Mouse (Mus musculus) layer of hippocampus, postnatal 14 days (tissue): Measurements from ENCODE around the gene Mnt. TPM values are rescaled to one million over a fixed set of nuclear protein-coding genes. Genes with fewer than 3 reads are reported as not detected.
A peak's percentile ranks its signal among the peaks of the same experiment; 100 is the strongest.

ENCODE experiments used
- DNase-seq, 2 experiments: peaks; one replicate each; pipeline ENCODE4 v3.0.0; 2021 to 2022; ENCODE audit warnings: low spot score in 2 of 2, mixed read lengths in 1 of 2
- total RNA-seq, 2 experiments: library from RNA; stranded (reverse); gene quantifications; 2 replicates each; pipeline ENCODE4 v1.2.3; 2021

Mnt gene
- total RNA-seq, 2 experiments from 2014 or later, result 28.4 to 29.6 TPM

DNA sequence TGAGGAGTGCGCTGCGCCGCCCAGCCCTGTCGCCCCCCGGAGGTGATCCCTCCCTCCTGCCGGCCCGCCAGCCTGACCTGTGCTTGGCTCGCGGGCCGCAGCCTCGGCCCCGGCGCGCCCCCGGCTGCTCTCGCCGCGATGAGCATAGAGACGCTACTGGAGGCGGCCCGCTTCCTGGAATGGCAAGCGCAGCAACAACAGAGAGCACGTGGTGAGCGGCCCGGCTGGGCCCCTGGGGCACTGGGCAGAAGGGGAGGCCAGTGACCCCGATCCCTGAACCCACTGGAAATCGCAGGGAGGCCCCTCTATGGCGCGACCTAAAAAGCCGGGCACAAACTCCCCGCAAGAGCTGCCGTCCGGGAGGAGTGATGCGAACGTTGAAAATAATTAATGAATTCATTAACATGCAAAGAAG lies 478 bp downstream of the Mnt start:
- peak in 1 of 2 experiments; percentile 61 for DNase-seq

DNA sequence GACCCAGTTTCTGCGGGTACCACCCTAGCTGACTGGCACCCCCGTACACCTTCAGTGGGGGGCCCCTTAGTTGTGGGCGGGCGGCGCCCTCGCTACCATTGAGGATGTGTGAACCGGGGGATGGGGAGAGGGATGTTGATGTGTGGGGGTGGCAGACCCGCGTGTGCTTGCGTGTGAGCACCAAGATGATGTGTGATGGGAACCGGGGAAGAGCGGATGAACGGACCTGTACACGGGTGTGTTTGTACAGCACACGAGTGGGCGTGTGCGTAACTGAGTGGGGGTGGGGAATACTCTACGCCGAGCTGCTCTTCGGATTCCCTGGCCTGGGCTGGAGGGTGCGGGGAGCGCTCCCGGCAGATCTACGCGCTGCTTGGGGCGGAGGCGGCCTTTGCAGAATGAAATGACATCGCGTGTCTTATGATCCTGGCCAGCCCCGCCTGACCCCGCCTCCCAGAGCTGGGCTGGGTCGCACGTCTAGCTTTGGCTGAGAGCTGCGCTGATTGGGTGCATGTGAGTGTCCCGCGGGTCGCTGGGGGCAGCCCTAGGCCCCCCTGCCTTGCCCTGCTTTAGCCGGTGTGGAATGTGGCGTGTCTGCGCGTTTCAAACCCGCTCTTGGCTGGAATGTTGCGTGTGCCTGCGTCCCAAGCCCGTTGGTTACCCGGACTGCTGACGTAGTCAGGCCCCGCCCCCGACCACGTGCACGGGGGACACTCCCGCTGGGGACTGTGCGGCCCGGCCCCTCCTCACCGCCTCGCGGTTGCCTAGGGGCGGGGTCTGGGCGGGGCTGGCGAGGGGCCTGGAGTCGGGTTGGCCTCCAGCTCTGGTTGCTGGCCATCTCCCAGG lies 1.1 kb downstream of the Mnt start:
- peak; percentile 97 to 98 for DNase-seq

- peak in 1 of 2 experiments; percentile 61 for DNase-seq
Measured at GRCm38 (mm10) chr11:74832503-74833143, 1.9 kb downstream of the Mnt start.

DNA sequence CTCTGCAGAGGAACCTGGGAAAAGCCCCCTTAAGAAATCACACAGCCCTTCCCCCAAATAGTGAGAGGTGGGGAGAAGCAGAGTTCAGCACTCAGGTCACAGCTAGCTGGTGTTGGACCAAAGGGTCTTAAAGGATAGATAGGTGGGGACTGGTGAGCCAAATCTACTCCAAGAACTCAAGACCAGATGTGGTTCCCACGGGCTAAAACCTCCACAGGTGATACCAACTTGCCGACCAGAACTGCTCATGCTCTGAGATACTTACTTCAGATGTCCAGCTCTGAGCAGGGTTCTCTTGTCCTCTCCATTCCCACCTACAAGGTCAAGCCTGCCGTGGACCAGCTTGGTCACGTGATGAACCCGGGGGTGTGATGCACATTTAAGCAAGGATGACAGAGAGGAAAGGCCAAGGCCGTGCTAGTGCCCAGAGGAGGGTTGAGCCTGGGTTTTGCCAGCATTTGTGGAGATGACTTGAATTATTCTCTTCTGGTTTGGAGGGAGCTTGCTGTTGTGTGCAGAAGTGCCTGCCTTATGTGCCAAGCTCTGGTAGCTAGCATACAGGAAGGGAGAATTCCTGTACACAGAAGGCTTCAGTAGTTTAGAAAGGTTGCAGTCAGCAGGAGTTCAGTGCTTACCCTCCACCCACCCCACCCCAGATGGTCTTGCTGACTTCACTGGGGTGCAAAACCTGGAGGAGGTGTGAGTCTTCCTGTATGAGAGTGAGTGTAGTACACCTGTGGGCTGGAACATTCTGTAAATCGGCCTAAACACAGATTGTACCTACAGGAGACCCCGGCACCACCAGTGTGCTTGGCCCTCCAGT lies 3.0 kb downstream of the Mnt start:
- DNase-seq, result no peak

DNA sequence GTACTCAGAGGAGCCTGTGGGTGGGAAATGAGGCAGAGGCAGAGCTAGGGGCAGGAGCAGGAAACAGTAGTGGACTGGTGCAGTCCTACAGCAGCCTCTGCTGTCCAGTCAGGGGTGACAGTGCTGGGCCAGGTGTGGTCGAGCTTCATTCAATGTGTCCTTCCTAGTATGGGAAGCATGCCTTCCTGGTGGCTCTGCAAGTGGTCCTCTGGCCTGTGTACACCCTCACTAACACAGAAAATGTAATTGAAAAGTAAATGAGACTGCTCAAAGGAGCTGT lies 3.6 kb downstream of the Mnt start:
- no peak for DNase-seq

DNA sequence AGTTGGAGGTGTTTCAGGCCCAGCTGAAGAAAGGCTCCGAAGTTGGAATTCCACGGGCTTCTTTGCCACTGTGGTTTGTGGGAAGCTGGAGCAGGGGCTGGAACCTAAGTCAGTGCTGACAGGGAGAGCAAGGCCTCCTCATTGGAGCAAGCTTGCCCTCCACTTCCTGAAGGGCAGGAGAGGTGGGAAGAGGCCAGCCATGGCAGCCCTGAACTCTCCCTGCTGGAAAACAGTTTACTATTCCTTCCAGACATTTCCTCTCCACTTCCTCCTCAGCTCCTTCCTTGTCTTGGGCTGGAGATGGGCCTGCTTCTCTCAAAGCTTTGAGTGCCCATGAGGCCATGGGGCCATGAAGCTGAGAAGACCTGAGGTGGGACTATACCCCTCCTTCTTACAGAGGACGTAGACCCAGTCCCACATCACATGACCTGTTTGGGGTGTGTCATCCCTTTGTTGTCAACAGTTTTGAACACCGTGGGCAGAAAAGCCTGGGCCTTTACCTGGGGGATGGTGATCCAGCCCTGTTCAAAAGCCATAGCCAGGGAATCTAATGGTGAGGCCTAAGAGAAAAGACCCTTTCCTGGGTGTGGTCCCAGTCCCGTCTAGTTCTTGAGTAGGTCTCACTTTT lies 4.0 kb downstream of the Mnt start:
- no peak for DNase-seq

- no peak for DNase-seq
Measured at GRCm38 (mm10) chr11:74835593-74836224, 5.0 kb downstream of the Mnt start.

- no peak for DNase-seq
Measured at GRCm38 (mm10) chr11:74836225-74837055, 5.7 kb downstream of the Mnt start.

GRCm38 (mm10) chr11:74837056-74837693 lies 6.5 kb downstream of the Mnt start:
- DNase-seq, result no peak

DNA sequence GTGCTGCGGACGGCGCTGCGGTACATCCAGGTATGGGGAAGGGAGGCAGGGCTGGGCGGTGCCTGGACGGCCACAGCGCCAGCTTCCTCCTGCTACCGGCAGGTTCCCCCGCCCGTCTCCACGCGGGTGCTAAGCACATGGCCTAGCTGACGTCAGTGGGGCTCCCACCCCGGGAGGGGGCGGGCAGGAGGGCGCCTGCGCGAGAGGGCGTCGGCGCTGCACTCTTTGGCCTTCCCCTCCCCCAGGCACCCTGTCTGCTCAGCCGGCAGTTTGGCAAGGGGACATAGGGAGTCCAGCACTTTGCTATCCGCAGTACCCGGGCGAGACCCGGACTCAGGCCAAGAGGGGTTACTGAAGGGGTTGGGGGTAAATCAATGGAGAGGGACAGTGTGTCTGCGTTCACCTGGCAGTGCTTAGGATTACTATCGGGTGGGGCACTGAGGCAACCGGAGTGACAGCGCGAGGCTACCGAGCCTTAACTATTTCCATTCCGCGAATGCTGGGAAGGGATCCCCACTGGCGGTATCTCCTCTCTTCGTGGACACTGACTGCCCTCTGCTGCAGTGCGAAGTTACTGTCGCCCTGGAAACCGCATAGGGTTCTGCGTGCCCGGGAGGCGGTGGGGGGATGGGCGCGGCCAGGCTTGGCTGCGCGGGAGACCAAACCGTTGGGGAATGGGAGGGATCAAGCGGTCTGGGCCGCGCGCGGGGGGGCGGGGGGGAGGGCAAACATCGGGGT lies 7.1 kb downstream of the Mnt start:
- DNase-seq, result peak; percentile 88 to 91

DNA sequence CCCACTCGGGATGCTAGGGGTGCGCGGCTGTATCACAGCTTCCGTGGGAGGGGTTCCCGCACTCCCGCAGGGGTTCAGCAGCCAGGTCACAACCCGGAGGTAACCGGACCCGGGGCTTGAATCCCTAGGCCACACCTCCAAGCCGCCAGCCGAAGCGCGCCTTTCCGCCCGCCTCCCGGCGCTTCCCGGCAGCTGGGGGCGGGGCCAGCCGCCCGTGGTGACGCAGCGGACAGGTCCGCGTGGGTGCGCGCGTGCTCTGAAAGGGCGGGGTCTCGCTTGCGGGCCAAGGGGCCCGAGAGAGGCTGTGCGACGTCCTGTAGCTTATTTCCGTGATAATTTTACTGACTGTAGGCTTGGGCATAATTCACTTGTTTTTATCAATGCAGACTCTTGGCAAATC lies 7.7 kb downstream of the Mnt start:
- peak; percentile 84 to 90 for DNase-seq

GRCm38 (mm10) chr11:74838971-74839370 lies 8.3 kb downstream of the Mnt start:
- peak in 1 of 2 experiments; percentile 65 for DNase-seq

DNA sequence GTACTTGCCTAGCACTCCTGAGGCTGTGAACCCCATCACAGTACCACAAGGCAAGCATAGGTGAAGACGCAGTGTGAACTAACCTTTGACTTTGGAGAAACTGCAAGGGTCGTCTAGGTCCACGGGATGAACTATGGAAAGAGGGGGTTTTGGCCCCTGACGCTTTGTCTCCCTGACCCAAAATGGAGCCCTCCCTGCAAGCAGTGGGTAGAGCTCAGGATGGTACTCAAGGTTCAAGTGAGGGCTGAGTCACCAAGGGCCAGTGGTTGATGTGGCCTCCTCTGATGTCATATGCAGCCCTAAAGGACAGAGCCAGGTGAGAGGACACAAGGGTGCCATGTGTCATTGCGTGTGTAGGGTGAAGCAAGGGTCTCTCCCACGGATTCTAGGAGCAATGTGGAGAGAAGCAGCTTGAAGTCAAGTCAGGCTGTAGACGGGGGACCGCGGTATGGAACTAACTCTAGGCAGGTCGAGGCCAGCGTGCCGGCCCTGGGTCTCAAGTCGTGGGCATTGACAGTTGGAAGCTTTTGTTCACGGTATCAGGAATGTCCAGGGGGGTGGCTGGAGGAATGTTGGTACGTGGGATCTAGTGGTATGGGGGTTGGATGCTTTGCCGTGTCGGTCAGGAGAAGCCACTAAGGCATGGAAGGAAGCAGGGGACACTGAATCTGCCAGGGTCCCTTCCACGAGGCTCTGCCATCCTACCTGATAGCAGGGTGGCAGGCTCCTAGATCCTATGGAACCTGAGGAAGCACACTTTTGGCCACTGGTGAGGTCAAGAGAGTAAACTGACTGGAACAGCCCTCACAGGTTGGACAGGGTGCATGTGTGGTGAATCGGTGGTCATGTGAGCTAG lies 9.4 kb downstream of the Mnt start:
- no peak for DNase-seq

DNA sequence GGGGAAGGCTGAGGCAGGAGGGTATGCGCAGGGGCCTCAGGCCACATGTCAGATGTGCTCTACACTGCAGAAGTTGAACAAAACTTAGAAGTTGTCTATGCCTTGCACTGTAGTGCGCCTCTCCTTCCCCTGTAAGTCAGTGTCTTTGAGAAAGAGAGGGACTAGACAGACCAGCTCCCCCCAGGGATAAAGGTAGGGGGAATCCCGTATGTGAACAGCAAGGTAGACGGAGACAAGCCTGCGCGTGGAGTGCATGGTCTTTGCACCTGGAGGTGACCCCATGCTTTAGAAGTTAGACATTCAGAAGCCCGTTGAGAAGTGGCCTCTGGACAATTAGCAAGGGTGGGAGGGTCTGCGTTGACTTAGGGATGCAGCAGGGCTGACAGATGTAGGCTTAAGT lies 10.0 kb downstream of the Mnt start:
- DNase-seq, result no peak

DNA sequence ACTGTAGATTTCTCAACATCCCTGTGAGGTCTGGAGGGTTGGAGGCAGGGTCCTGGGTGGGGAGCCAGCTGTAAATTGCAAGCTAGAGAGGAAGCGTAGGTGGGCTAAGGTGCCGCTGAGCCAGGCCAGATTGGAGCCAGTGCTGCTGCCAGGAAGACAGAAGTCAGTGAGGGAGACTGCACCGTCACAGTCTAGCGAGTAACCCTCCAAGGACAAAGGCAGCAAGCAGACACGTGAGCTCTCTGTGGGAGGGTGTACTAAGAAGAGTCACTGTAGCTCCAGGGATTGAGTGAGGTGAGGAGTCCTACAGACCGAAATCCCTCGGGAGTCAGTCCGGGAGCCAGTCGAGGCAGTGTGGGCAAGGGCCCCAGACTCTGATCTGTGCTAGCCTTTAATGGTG lies 10.6 kb downstream of the Mnt start:
- DNase-seq, result no peak

- DNase-seq, result no peak
Measured at GRCm38 (mm10) chr11:74842045-74842444, 11.3 kb downstream of the Mnt start.

- no peak for DNase-seq
Measured at GRCm38 (mm10) chr11:74842656-74843434, 12.1 kb downstream of the Mnt start.
